Mouse (Mus musculus) layer of hippocampus, postnatal 36 days (tissue): Measurements from ENCODE around the gene Ints6. TPM values are rescaled to one million over a fixed set of nuclear protein-coding genes. Genes with fewer than 3 reads are reported as not detected.
"Not testable (repeated sequence)": the region's sequence is repeated elsewhere in the genome, so short reads cannot be mapped to it uniquely, and the experiment has no call there.

Experiments
- DNase-seq, 2 experiments: peaks; one replicate each; pipeline ENCODE4 v3.0.0; 2022
- total RNA-seq, 2 experiments: library from RNA; stranded (reverse); gene quantifications; 2 replicates each; pipeline ENCODE4 v1.2.3; 2021

Ints6 gene
- total RNA-seq, 2 experiments from 2014 or later, result 45.9 to 53.7 TPM

- DNase-seq, result no peak
Observed at GRCm38 (mm10) chr14:62751479-62751878, 9.5 kb downstream of the Ints6 start.

- DNase-seq, result no peak
Observed at GRCm38 (mm10) chr14:62735646-62736045, 25.3 kb downstream of the Ints6 start.

DNA sequence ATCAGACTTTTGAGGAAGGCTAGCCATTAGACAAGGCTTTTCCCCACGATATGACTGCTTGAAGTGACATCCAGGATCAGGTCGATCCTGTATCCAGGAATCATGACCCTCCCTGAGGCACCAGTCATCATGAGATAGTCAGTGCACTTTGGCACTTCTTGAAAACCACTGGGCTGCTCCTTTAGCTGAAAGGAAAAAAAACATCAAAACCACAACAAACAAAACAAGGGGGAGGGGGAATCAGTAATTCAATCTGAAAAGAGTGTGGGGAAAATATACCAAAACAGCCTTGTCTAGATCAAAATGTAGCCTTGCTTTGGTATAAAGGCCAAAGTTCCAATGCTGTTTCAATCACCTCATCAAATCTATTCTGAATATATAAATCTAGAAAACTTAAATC is 27.3 kb downstream of the Ints6 start:
- no peak for DNase-seq

GRCm38 (mm10) chr14:62731902-62732301 is 29.1 kb downstream of the Ints6 start:
- DNase-seq, result no peak

DNA sequence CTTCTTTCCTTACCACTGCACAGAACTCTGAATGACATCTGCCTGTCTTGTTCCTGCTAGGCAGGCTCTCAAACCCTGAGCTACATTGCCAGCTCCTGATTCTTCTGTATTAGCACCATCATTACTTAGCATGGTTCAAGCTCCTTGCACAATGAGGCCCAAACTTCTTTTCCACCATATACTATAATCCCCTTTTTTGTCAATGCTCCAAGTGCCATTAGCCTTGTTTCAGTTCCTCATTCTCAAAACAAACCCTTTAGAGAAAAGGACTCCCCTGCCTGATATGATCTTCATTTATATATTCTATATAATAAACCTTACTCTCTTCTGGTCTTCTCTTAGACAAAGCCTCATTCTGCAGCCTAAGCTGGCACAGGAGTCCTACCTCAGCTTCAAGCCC is 36.4 kb downstream of the Ints6 start:
- no peak for DNase-seq

- DNase-seq, result no peak
Observed at GRCm38 (mm10) chr14:62721625-62722024, 39.3 kb downstream of the Ints6 start.

- peak; percentile 18 to 21 for DNase-seq
Observed at GRCm38 (mm10) chr14:62718161-62718560, 42.8 kb downstream of the Ints6 start.

DNA sequence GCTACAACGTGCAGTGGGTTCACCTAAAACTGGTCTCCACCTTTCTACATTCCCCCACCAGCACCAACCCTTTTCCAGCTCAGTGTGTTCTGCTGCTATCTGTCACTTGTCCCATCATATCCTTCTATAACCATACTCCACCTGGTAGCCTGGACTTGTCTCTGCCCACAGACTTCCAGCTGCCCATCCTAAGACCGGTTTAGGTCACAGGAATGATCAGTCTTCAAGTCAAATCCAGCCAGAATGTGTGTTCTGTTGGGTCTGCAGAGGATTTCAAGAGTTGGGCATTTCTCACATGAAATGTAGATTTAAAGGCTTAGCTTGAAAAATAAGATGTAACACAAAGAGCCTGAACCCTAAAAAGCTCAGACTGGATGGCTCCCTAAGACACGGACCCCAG is 87.3 kb downstream of the Ints6 start:
- no peak for DNase-seq

DNA sequence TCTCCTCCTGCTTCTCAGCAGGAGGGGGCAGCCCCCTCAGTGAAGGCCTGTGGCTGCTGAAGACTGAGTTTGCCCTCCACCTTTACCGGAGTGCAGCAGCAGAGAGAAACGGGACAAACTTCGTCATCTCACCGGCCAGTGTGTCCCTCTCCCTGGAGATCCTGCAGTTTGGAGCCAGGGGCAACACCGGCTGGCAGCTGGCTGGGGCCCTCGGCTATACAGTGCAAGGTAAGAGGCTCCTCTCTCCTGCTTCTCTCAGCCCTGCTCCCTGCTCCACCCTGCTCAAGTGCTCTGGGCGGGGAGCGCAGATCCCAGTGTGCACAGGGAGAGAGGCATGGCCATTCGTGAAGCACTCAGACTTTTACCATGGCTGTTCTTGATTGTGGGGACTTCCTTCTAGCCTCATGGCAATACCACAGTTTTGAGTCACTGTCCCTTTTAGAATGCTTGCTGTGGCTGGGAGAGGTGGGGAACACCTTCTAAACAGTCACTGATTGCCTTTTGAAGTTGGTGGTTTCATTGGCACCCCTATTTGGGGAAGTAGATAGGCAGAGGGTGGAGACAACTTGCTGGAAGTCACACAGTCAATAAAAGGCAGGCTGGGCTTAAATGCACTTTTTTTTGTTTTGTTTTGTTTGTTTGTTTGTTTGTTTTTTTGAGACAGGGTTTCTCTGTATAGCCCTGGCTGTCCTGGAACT is 95.8 kb downstream of the Ints6 start:
- no peak for DNase-seq

- DNase-seq, result no peak
Observed at GRCm38 (mm10) chr14:62663367-62663766, 97.6 kb downstream of the Ints6 start, which contains the start of gene Serpine3. Gene Serpine3 (plus strand): TSS chr14:62663667.

GRCm38 (mm10) chr14:62662381-62662780 is 98.6 kb downstream of the Ints6 start:
- DNase-seq, result no peak

GRCm38 (mm10) chr14:62657469-62657868 is 103.5 kb downstream of the Ints6 start:
- no peak for DNase-seq

DNA sequence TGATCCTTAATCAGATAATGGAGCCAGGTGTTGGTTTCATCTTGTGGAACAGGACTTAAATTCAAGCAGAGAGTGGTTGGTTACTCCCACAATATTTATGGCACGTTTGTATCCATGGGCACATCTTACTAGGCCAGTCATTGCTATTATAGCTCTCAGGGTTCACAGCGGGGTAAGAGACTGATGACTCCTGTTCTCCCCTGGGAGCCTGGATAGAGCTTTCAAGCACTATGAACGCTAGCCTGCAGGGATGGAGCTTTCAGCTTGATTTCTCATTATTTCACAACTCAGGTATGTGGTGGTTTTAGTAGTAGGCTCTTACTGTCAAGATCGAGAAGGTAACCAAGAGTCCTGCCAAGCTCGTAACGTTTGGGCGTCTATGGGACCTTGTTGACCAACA is 105.0 kb downstream of the Ints6 start:
- DNase-seq, result no peak

GRCm38 (mm10) chr14:62651771-62652170 is 109.2 kb downstream of the Ints6 start:
- DNase-seq, result no peak

DNA sequence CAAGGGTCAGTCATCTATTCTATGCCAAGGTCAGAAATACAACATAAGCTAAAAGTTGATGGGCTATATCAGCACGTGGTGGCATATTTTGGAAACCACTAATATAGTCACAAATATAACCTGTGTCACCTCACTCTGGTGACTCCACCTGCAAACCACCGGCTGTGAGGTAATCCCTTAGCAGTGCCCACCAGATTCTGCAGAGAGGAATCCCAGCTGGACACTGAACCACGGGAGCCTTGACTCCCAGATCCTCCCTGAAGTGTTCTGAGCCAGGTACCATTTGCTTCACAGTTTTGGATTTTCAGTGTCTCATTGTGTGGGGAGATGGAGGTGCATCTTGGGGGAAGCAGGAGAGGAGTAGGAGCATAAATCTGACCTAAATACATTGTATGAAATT is 110.6 kb downstream of the Ints6 start:
- DNase-seq, result no peak

DNA sequence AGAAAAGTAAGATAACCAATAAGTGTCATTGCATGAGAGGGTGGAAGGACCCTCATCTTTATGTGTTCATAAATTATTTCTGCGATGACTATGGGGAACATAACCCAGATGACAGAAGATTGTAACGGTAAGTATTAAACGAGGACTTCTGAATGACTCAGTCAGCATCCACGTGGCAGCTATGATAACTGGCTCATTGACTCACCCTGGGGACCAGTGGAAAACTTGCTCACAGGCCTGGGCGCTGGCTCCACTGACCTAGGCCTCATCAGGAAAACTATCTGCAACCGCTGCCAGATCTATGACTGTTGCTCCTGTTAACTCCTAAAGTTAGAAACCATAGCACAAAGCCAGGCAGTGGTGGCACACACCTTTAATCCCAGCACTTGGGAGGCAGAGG is 112.6 kb downstream of the Ints6 start:
- no peak for DNase-seq

- not testable (repeated sequence) for DNase-seq
Observed at GRCm38 (mm10) chr14:62642368-62642767, 118.6 kb downstream of the Ints6 start.

DNA sequence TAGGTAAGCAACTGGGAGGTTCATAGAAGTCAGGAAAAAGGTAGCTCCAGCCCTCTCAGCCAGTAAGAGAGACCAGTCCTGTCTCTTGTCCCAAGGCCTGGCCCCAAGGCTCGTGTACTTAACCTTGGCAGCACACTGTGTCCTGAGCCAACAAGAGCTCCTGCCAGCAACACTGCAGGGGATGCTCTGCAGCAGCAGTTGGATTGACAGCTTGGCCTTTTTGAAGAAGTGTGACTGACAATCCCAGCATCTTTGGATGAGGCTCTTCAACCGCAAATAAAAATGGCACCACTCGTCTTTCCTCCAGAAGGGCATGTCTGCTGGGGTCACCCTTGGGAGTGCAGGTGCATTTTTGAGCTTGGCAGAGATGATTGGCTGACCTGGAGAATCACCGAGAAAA is 120.6 kb downstream of the Ints6 start:
- DNase-seq, result no peak

DNA sequence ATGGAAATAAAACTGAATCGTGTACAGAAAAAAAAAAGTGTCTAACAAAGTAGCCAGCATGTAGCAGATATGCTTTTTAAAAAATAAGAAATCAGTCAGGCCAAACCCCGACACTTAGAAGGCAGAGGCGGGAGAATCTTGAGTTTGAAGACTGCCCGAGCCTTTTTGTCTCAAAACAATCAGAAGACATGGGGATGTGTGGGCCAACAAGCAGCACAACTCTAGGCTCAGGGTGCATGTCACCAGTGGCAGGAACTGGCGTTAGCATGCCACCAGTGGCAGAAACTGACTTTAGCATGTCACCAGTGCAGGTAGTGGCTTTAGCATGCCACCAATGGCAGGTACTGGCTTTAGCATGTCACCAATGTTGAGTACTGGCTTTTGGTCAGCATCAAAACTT is 121.4 kb downstream of the Ints6 start:
- DNase-seq, result no peak

DNA sequence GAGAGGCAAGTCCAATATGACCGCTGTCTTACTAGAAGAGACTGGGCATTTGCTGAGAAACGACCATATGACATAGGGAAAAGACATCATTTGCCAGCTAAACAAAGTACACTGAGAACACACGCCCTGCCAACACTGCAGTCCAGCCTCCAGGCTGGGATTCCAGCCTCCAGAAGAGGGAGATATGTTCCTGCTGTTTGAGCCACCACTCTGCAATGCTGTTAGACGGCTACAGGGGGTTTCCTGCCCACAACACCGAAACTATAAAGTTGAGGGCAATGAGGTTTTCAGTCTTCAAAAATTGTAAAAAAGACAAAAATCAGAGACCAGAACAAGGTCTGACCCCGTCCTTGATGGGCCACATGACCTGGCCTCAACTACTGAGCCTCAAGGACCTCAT is 121.9 kb downstream of the Ints6 start:
- no peak for DNase-seq

- no peak for DNase-seq
Observed at GRCm38 (mm10) chr14:62638345-62638702, 122.6 kb downstream of the Ints6 start.

DNA sequence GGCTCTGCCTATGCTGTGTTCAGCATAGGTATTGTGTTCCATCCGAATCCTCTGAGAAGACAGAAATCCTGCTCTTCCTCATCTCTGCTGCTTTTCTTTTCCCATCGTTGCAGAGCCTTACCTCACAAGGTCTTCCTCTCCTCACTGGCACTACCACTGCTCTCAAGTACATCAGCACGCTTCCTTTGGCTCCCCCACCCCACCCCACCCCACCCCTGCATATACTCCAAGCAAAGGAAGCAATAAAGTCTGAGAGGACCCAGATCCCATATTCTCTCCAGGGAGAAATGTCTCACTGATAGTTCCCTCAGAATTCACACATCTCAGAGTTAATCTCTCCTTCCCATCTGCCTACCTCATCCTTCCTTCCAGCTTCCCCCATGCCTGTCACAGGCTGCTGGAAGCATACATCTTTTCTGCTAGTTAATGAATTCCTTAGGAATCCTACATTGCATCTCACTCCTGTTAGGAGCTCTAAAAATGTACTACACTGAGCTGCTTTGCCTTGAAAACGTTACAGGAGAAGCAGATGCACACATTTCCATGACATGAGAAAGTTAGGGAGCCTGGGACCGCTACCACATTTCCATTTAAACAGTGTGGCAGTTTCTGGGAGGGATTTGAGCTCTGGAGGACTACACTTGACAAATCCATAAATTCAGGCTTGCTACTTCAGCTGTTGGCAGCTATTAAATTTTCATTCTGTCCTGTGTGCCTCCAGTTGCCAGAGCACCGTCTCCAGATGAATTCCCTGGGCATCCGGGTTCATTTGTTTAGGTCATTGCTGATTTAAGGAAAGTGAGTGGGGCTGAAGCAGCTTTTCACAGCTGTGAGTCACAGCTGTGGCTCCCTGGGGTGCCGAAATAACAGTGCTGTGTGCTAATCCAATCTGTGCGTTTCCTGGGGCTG is 123.3 kb downstream of the Ints6 start:
- peak in 1 of 2 experiments; percentile 7 for DNase-seq

GRCm38 (mm10) chr14:62627951-62628350 is 133.0 kb downstream of the Ints6 start:
- DNase-seq, result no peak
